Mouse (Mus musculus) bone marrow macrophage, adult 2 months (primary cell): ENCODE data around the gene Itga7.

Source experiments
- CTCF ChIP-seq: IDR thresholded peaks from 2 replicates; pipeline ENCODE4 v1.5.1; 2012; ENCODE audit warnings: low read depth, mild to moderate bottlenecking, low read length, moderate library complexity
- POLR2A ChIP-seq: IDR thresholded peaks from 2 replicates; pipeline ENCODE4 v1.6.1; 2012; ENCODE audit warnings: mild to moderate bottlenecking, low read depth, low read length, borderline replicate concordance

- TF ChIP-seq CTCF (no peak), POLR2A (no peak)
Observed at GRCm38 (mm10) chr10:128888941-128889827, 44.4 kb upstream of the Itga7 start.
